Mouse (Mus musculus) stomach, embryonic 16.5 days (tissue): Measurements from ENCODE around the gene Ift80. TPM values are rescaled to one million over a fixed set of nuclear protein-coding genes. Genes with fewer than 3 reads are reported as not detected.
"Not testable (repeated sequence)": the region's sequence is repeated elsewhere in the genome, so short reads cannot be mapped to it uniquely, and the experiment has no call there.

Source experiments
- ATAC-seq: fragments of 200-750 bp; cut with Nextera tagmentation; 2 replicates; pipeline ENCODE4 v1.8.0; 2017; ENCODE audit warnings: moderate number of reproducible peaks, moderate TSS enrichment; ENCODE audit not compliant: insufficient read depth, low FRiP score
- H3K27ac ChIP-seq: fragments of 300-500 bp; sonication (generic); 2 replicates; pipeline ENCODE4 v1.5.1; 2014; ENCODE audit warnings: low read length
- H3K27me3 ChIP-seq: fragments of 300-500 bp; sonication (generic); 2 replicates; pipeline ENCODE4 v1.6.1; 2014; ENCODE audit warnings: low read length, control low read depth, mixed read lengths; ENCODE audit not compliant: control insufficient read depth, insufficient read depth
- H3K36me3 ChIP-seq: fragments of 300-500 bp; sonication (generic); 2 replicates; pipeline ENCODE4 v1.6.1; 2014; ENCODE audit warnings: low read length; ENCODE audit not compliant: control insufficient read depth, insufficient read depth
- H3K4me1 ChIP-seq: fragments of 300-500 bp; sonication (generic); 2 replicates; pipeline ENCODE4 v1.6.1; 2014; ENCODE audit warnings: low read length, control low read depth, mixed read lengths; ENCODE audit not compliant: control insufficient read depth, insufficient read depth
- H3K4me2 ChIP-seq: fragments of 300-500 bp; sonication (generic); 2 replicates; pipeline ENCODE4 v1.6.1; 2014; ENCODE audit warnings: low read depth, low read length, mixed read lengths
- H3K4me3 ChIP-seq: fragments of 300-500 bp; sonication (generic); replicated peaks from 2 replicates; pipeline ENCODE4 v1.5.1; 2014; ENCODE audit warnings: mild to moderate bottlenecking, low read length
- H3K9ac ChIP-seq: fragments of 300-500 bp; sonication (generic); 2 replicates; pipeline ENCODE4 v1.6.1; 2014; ENCODE audit warnings: low read length
- H3K9me3 ChIP-seq: fragments of 300-500 bp; sonication (generic); replicated peaks from 2 replicates; pipeline ENCODE4 v1.6.1; 2016; ENCODE audit warnings: low read length, control low read depth; ENCODE audit not compliant: control insufficient read depth
- WGBS: fragments of 180-500 bp; shearing (Covaris S2); extraction: QIAGEN DNeasy Blood & Tissue Kit; methylation state at CpG from one replicate; pipeline ENCODE4 v1.1.7; 2014; 5-methylcytosine and 5-hydroxymethylcytosine counted together
- polyA plus RNA-seq: library from polyadenylated mRNA; unstranded; fragments of >200 nt; fragmentation: Nextera tagmentation; extraction: Ambion mirVana; gene quantifications from 2 replicates; pipeline ENCODE4 v1.2.1, GENCODE M21; 2015

The Ift80 gene
- polyA plus RNA-seq, 1 experiment from 2014 or later = 12.7 TPM

DNA sequence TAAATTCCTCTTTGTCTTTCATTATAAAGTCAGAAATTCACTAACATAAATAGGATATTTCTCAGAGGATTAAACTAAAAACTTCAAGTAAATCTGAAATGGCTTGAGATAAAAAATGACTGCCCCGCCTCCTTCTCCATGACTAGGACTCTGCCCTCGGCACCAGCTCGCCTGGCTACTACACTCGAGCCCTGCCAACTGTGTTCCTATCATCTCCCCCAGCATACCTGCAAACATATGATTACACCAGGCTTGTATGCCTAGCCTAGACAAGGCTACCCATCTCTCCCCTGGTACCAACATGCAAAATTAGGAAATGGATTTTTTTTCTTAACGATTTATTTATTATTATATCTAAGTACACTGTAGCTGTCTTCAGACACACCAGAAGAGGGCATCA is 51.7 kb downstream of the Ift80 start:
- H3K4me1 ChIP-seq = no peaks in the 10 kb centered on the region; the same call in 1 of the 2 replicates
- H3K27me3 ChIP-seq = no peaks in the 10 kb centered on the region
- H3K4me3 ChIP-seq = no peak overlapping the region
- H3K4me2 ChIP-seq = no peak overlapping the region
- H3K27ac ChIP-seq = no peak overlapping the region
- no peaks in the 10 kb centered on the region for H3K9me3 ChIP-seq
- no peak for ATAC-seq
- H3K9ac ChIP-seq = no peak overlapping the region
- 80% methylated on average over 5 of the region's 5 CpGs for WGBS
- no peaks in the 10 kb centered on the region for H3K36me3 ChIP-seq

DNA sequence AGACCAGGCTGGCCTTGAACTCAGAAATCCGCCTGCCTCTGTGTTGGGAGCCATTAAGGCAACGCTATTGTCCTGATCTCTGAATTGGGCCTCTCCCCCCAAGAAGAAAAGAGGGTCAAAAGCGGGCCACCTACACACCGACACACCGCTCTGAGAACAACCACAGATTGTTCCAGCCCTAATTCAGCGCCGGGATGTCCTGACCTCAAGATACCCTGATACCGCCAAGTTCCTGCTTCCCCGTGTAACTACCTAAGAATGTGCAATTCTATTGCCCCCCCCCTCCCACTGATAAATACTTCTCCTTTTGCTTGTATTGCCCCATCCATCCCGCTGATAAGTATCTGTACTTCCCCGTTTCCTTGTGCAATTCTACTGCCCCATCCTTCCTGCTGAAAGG is 52.4 kb downstream of the Ift80 start:
- H3K9ac ChIP-seq, H3K4me3 ChIP-seq, ATAC-seq, H3K4me2 ChIP-seq, H3K27ac ChIP-seq, H3K9me3 ChIP-seq, H3K4me1 ChIP-seq, H3K27me3 ChIP-seq, H3K36me3 ChIP-seq: not testable (repeated sequence)
- 86% methylated on average over 11 of the region's 11 CpGs for WGBS

DNA sequence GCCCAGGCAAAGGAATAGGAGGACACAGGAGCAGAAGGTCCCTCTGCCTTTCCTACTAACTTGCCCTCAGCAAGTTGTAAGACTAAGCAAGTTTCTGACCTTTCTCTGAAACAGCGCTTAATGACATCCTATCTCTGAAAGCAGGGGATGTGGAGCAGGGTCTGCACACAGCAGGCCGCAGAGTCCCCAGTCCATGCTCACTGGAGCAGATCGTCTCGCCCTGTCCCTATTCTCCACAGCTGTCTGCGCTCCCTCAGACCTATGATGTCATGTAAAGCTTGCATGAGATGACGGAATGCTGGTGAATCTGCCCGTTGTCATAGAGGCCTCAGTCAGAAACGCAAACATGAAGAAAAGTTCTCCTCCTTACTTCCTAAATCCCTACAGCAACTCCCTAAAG is 55.0 kb downstream of the Ift80 start:
- Histone ChIP-seq H3K36me3 (no peaks in the 10 kb centered on the region), H3K27ac (no peak overlapping the region), H3K27me3 (no peaks in the 10 kb centered on the region), H3K9ac (no peak overlapping the region), H3K4me2 (no peak overlapping the region), H3K9me3 (no peaks in the 10 kb centered on the region), H3K4me3 (no peak overlapping the region), H3K4me1 (no peaks in the 10 kb centered on the region)
- no peak for ATAC-seq
- 88% methylated on average over 8 of the region's 8 CpGs for WGBS

GRCm38 (mm10) chr3:68948918-68949317 is 55.5 kb downstream of the Ift80 start:
- 73% methylated on average over 2 of the region's 2 CpGs for WGBS
- no peak for ATAC-seq
- H3K4me3 ChIP-seq = no peak overlapping the region
- H3K27me3 ChIP-seq = no peaks in the 10 kb centered on the region
- H3K36me3 ChIP-seq = no peaks in the 10 kb centered on the region
- H3K4me2 ChIP-seq = no peak overlapping the region
- no peaks in the 10 kb centered on the region for H3K9me3 ChIP-seq
- H3K27ac ChIP-seq = no peak overlapping the region
- H3K4me1 ChIP-seq = no peaks in the 10 kb centered on the region
- H3K9ac ChIP-seq = no peak overlapping the region

DNA sequence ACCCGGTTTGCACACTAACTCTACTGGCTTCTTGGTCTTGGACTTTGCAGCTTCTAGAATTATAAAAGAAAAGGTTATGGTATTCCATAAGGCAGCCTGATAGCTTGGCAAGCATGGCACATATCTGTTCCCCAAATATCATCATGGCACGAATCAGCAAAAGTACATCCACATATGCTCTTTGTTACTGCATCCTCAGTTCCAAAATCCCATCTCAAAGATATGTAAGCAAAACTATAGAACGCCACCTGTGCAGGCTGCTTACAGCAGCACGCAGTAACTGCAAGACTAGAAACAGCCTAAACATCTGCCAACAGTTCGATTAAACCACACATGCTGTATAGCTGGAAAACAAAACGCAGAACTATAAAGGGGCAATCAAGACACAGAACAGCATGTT is 62.5 kb downstream of the Ift80 start:
- 92% methylated on average over 6 of the region's 6 CpGs for WGBS
- H3K4me2 ChIP-seq = no peak overlapping the region
- H3K36me3 ChIP-seq = no peaks in the 10 kb centered on the region
- H3K4me1 ChIP-seq = no peaks in the 10 kb centered on the region
- H3K27me3 ChIP-seq = no peaks in the 10 kb centered on the region
- no peak overlapping the region for H3K27ac ChIP-seq
- no peak for ATAC-seq
- no peaks in the 10 kb centered on the region for H3K9me3 ChIP-seq
- no peak overlapping the region for H3K4me3 ChIP-seq
- H3K9ac ChIP-seq = no peak overlapping the region

DNA sequence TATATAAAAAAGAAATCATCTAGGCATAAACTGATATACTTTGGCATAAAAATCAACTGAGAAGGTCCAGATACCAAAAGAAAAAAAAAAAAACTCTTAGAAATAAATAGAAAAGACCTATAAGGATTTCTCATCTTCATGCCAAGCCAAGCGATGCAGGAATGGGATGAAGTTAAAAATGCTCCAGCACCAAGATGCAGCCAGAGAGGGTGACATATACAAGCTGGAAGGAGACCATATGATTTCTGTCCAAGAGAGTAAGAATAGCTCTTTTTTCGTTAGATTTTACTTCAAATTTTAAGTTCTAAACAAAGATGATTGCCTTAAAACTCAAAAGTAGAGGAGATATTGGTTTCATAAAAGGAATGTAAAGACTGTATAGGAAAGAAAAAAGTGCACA is 64.1 kb downstream of the Ift80 start:
- 77% methylated on average over 2 of the region's 2 CpGs for WGBS
- no peak overlapping the region for H3K4me2 ChIP-seq
- H3K27ac ChIP-seq = no peak overlapping the region
- H3K36me3 ChIP-seq = peaks cover 6% of the 10 kb centered on the region
- H3K9ac ChIP-seq = no peak overlapping the region
- H3K4me1 ChIP-seq = no peaks in the 10 kb centered on the region
- no peaks in the 10 kb centered on the region for H3K27me3 ChIP-seq
- H3K9me3 ChIP-seq = no peaks in the 10 kb centered on the region
- H3K4me3 ChIP-seq = no peak overlapping the region
- no peak for ATAC-seq

- peaks cover 6% of the 10 kb centered on the region for H3K36me3 ChIP-seq
- no peaks in the 10 kb centered on the region for H3K4me1 ChIP-seq
- no peak overlapping the region for H3K27ac ChIP-seq
- no peaks in the 10 kb centered on the region for H3K27me3 ChIP-seq
- H3K9me3 ChIP-seq = no peaks in the 10 kb centered on the region
- ATAC-seq = no peak
- H3K4me3 ChIP-seq = no peak overlapping the region
- 84% methylated on average over 7 of the region's 7 CpGs for WGBS
- no peak overlapping the region for H3K9ac ChIP-seq
- no peak overlapping the region for H3K4me2 ChIP-seq
Measured at GRCm38 (mm10) chr3:68939312-68939711, 65.1 kb downstream of the Ift80 start.

GRCm38 (mm10) chr3:68936709-68937108 is 67.7 kb downstream of the Ift80 start:
- Histone ChIP-seq H3K27ac (no peak overlapping the region), H3K4me1 (no peaks in the 10 kb centered on the region), H3K4me2 (no peak overlapping the region), H3K9ac (no peak overlapping the region), H3K4me3 (no peak overlapping the region), H3K9me3 (no peaks in the 10 kb centered on the region), H3K36me3 (peaks cover 6% of the 10 kb centered on the region), H3K27me3 (no peaks in the 10 kb centered on the region)
- 82% methylated on average over 3 of the region's 3 CpGs for WGBS
- ATAC-seq = no peak

- H3K4me1 ChIP-seq = no peaks in the 10 kb centered on the region
- no peak overlapping the region for H3K9ac ChIP-seq
- no peak overlapping the region for H3K4me3 ChIP-seq
- peaks cover 6% of the 10 kb centered on the region for H3K36me3 ChIP-seq
- 96% methylated on average over 1 of the region's 1 CpGs for WGBS
- no peaks in the 10 kb centered on the region for H3K9me3 ChIP-seq
- ATAC-seq = no peak
- H3K4me2 ChIP-seq = no peak overlapping the region
- H3K27ac ChIP-seq = no peak overlapping the region
- no peaks in the 10 kb centered on the region for H3K27me3 ChIP-seq
Measured at GRCm38 (mm10) chr3:68935498-68935897, 68.9 kb downstream of the Ift80 start.

GRCm38 (mm10) chr3:68934259-68934658 is 70.1 kb downstream of the Ift80 start:
- WGBS = 82% methylated on average over 7 of the region's 7 CpGs
- H3K36me3 ChIP-seq = peaks cover 6% of the 10 kb centered on the region

More at GRCm38 (mm10) chr3:68934259-68934658, 70.1 kb downstream of the Ift80 start:
- Histone ChIP-seq H3K4me3 (no peak overlapping the region), H3K9me3 (no peaks in the 10 kb centered on the region), H3K4me2 (no peak overlapping the region), H3K9ac (no peak overlapping the region), H3K27me3 (no peaks in the 10 kb centered on the region), H3K4me1 (no peaks in the 10 kb centered on the region), H3K27ac (no peak overlapping the region)
- no peak for ATAC-seq
